Mouse (Mus musculus) adrenal gland, adult 2 months (tissue): ENCODE data around the gene Col8a2. TPM values are rescaled to one million over a fixed set of nuclear protein-coding genes. Genes with fewer than 3 reads are reported as not detected.

ENCODE experiments used
- DNase-seq: peaks from one replicate; pipeline ENCODE4 v3.0.0; 2021
- polyA plus RNA-seq: library from polyadenylated mRNA; depleted of rRNA; stranded (reverse); fragments of >200 nt; gene quantifications from 2 replicates; pipeline ENCODE4 v1.2.3, GENCODE M21; 2012
- total RNA-seq, 2 experiments: library from RNA; stranded (reverse); gene quantifications; 2 replicates each; pipeline ENCODE4 v1.2.3; 2021

Gene Col8a2
- total and polyA plus RNA-seq, 3 experiments: 1.4 to 6.1 (median 1.9) TPM

DNA sequence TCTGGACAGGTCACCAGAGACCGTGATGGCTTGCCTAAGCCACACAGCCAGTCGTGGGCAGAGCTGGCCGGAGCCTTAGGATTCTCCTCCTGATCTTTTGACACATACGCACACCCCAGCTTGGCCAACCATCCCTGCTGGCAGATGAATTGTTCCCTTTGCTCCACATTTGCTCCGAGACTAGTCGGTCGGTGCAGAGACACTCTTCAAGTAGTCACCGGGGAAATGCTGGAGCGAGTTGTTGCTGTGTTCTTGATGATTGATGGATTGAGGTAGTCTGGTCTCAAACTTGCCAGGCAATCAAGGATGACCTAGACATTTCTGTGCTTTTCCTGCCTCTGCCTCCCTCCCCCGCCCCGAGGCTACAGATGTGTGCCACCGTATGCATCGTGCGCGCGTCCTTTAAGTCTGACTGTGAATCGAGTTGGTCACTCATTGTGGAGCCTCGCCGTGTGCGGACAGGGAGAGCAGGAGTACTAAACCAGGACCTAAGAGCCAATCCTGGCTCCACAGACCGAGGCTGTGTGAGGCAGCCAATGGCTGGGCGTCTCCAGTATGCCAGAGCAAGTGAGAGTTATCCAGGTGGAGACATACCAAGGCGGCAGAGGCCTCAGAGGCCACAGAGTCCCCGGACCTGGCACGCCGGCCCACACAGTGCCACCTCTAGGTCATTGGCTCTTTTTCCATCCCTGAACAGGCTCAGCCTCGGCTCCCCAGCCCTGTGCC, 15.2 kb downstream of the Col8a2 start:
- no peak for DNase-seq

DNA sequence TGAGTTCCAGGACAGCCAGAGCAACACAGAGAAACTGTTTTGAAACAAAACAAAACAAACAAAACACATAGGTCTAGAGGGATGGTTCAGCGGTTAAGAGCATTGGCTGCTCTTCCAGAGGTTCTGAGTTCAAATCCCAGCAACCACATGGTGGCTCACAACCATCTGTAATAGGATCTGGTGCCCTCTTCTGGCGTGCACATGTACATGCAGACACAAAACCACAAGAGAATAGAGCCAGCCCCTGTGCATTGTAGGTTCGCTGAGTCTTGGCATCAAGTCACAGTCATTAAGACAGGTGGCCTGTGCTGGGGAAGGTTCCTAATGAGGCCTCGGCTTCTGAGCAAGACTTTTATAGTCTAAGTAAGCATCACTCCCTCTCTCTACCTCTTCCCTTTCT, 17.3 kb downstream of the Col8a2 start:
- no peak for DNase-seq

DNA sequence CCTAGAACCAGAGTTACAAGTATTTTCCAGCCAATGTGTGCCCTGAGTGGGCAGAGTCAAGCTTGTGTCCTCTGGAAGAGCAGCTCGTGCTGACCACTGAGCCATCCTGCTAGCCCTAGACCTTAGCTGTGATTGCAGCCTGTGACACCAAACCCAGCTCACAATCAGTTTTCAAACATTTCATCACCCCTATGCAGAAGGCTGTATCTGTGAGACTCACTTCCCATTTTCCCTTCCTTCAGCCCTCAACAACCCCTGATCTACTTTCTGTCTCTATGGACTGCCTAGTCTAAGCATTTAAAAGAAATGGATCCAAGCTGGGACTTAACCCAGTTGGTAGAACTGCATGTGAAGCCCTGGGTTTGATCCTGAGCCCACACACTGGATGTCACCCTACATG, 18.8 kb downstream of the Col8a2 start:
- no peak for DNase-seq

DNA sequence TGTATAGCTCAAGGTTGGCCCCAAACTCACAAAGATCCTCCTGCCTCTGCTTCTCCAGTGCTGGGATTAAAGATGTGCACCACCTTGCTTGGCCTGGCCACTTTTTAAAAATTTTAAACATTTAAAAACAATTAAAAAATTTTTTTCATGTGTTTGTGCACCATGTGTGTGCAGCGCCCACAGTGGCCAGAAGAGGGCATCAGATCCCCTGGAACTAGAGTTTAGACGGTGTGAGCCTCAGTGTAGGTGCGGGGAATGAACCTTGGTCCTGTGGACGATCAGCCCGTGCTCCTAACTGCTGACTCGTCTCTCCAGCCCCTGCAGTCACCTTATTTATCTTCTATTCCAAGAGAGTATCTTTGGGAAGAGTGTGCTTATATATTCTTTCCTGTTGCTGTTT, 19.5 kb downstream of the Col8a2 start:
- no peak for DNase-seq

DNA sequence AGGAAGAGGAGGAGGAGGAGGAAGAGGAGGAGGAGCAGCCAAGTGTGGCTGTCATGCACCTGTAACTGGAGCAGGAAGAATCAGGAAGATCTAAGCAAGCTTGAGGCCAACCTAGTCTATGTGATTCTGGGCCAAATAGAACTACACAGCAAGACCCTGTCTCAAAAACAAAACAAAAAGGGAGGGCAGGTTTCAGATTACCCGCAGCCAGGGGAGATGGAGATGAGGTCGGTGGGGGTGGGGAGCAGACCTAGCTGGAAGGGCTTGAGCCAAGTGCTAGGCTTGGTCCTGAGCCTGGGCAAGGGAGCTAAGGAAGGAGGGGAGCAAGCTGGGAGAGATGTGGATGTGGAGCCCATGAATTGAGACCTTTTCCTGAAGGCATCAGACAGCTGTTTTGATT, 20.2 kb downstream of the Col8a2 start:
- DNase-seq: no peak

DNA sequence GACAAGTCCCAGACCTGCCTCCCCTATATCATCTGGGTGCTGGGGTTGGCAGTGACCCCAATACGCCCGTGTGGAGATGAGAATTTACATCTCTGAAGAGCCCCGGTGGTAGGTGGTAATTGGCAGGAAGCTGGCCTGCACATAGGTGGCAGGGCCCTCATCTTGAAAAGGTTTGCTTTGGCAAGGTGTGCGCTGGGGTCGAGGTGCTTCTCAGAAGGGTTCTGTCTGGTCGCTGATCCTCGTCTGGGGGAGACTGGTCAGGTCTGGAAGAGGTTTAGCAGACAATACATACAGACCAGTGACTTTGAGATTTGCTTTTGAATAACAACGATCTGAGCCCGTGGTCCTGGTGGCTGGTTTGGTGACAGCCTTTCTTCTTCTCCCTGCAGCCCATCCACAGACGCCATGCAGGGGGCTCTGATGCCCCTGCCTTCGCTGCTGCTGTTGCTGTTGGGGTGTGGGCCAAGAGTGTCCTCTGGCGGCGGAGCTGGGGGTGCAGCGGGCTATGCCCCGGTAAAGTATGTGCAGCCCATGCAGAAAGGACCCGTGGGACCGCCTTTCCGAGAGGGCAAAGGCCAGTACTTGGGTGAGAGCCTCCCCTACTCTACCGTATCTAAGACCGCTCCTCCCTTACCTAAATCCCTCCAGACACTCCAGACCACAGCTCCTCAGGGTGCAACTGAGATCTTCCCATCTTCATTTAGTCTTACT, 22.8 kb downstream of the Col8a2 start:
- peak; percentile 19 for DNase-seq

DNA sequence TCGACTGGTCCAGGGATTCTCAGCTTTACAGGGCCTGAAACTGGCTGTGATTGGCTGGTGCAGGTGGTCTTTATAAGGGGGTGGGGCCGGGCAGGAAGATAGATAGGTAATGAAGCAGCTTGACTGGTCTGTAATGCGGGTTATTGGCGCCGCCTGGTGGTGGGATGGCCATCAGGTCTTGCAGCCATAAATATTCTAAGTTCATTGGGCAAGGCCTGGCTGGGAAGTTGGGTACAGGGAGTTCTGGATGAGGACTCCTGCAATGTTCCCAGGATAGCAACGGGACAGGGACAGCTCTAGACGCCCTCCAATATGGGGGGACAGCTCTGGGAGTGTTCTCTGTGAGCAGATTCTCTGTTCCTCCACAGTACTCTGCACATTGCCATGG, 23.3 kb downstream of the Col8a2 start:
- peak; percentile 84 for DNase-seq

DNA sequence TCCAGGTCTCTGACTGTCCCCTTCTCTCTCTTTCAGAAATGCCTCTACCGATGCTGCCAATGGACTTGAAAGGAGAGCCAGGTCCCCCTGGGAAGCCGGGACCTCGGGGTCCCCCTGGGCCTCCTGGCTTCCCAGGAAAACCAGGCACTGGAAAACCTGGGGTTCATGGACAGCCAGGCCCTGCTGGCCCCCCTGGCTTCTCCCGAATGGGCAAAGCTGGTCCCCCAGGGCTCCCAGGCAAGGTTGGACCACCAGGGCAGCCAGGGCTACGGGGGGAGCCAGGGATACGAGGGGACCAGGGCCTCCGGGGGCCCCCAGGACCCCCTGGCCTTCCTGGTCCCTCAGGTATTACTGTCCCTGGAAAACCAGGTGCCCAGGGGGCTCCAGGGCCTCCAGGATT, 23.8 kb downstream of the Col8a2 start:
- DNase-seq: no peak

DNA sequence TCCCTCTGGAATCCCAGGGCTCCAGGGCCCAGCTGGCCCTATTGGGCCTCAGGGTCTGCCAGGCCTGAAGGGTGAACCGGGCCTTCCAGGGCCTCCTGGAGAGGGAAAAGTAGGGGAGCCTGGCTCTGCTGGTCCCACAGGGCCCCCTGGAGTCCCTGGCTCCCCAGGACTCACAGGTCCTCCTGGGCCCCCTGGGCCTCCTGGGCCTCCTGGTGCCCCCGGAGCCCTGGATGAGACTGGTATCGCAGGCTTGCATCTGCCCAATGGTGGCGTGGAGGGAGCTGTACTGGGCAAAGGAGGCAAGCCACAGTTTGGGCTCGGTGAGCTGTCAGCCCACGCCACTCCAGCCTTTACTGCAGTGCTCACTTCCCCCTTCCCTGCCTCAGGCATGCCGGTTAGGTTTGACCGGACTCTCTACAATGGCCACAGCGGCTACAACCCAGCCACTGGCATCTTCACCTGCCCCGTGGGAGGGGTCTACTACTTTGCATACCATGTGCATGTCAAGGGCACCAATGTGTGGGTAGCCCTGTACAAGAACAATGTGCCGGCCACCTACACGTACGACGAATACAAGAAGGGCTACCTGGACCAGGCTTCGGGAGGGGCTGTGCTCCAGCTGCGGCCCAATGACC, 25.1 kb downstream of the Col8a2 start:
- DNase-seq: no peak

DNA sequence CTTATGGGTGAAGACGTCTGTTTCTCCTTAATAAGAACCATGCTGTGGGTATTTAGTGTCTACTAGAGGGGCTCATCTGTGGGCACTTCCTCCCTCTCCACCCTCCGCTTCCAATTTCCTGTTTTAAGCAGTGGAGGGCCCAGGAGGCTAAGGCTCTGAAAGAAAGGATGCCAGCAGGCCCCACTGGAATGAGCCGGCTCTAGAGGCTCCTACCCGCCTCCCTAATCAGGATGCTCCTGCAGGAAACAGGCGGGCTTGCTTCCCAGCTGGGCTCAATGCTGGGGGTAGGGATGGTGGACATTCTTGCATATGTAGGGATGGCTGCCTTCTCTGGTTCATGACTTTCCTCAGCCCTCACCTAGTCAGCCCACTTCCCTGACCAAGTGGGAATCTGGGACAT, 26.6 kb downstream of the Col8a2 start:
- DNase-seq: no peak

DNA sequence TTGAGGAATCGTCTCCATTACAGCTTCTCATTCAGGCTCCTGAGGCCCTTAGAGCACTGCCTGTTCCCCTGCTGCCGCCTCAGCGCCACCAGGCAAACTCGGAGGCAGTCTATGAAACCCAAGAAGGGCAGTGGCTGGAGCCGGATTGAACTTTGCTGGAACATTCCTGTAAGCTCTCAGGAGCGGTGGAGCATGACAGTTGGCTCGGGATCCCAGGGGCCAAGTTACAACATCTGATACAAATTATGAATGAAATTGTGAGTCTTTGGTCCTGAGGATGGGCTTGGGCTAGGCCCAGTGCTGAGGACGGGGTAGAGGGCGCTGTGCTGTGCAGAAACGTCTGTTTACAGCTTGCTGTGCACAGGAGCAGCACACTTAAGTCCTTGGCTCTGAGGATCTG, 27.8 kb downstream of the Col8a2 start:
- no peak for DNase-seq

DNA sequence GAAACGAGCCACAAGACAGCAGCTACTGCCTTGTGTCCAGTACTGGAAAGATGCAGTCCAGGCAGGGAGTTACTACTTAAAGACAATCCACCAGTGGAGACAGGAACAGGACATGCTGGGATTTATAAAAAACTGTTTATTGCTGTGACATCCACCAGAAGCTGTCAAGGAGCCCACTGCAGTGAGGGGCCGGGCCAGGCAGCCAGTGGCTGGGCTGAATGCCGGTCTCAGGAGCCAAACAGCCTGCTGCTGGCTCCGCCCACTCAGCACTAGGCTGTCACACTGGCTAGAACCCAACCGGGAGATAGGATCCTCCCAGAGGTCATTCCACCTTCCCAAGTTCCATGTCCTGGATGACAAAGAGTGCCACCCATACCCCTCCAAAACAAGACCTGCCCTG, 29.3 kb downstream of the Col8a2 start:
- peak; percentile 40 for DNase-seq

DNA sequence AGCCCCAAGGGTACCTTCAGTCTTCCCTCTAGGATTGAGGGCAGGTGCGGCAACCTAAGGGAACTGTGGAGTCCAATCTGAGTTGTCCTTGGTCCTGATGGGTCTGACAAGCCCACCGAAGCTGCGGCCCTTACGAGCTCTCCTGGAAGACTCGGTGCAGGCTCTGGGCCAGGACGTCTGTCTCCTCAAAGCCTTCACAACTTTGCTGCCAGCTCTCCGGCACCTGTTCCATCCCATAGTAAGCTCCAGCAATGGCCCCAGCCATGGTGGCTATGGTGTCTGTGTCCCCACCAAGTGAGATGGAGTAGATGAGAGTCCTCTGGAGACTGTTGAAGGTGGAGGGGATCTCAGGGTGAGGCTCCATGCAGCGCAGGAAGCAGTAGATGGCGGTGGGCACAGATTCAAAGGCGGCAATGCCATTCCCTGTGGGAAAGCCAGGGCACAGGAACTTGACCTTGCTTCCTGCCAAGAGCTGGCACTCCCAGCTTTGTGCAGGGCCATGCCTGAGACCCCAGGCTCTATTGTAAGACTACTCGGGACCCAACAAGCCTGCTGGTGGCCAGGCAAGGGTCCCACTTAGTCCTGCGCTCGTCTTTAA, 29.9 kb downstream of the Col8a2 start:
- no peak for DNase-seq

DNA sequence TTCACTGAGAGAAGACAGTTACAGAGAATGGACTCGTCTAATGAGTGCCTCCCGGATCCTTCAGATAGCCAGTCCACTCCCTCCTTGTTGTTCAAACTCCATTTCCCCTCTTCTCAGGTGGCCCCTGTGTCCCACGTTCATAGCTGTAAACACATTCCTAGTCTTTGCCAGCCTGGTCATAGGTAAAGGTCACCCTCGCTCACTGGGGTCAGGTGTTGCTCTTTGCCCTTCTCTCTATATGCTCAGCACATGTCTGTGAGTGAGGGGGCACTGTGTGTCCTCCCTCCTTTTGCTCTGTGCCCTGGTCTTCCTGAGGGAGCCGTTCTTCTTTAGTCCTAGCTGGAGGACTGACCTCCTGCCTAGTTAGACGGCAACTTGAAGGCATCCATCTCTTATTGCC, 33.2 kb downstream of the Col8a2 start:
- no peak for DNase-seq

DNA sequence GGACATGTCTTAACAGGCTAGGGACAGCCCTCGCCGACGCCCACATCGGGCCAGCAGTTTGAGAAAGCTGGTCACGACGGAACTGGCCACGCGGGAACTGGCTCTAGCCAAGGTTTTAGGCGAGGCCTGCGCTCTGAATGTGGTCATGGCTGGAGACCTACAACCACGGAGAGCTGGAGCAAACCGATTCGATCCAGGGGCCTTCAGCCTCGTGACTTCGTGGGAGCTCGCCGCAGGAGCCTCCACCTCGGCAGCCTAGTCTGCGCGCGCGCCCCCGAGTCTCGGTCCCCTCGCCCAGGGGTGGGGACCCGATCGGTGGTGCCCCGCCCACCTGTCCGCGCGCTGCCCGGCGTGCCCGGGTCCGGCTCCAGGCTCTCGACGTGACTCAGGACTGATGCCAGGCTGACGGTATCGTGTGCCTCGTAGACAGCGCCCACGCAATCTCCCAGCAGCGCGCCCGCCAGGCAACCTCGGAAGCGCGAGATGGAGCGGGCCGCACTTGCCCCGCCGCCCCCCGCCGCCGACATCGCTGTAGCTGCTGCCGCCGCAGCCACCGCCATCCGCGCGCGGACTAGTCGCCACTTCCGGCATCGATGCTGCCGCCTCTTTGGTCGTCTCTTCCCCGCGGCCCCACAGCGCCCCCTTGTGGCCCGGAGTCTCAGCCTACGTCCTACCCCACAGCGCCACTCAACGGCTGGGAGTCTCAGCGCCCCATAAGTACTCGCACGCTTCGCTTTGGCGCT, 34.7 kb downstream of the Col8a2 start, which contains the start of gene Adprhl2:
Adprhl2 (minus strand) TSS at position 593 of the 743 bp plus-strand sequence.
- DNase-seq: peak; percentile 98

DNA sequence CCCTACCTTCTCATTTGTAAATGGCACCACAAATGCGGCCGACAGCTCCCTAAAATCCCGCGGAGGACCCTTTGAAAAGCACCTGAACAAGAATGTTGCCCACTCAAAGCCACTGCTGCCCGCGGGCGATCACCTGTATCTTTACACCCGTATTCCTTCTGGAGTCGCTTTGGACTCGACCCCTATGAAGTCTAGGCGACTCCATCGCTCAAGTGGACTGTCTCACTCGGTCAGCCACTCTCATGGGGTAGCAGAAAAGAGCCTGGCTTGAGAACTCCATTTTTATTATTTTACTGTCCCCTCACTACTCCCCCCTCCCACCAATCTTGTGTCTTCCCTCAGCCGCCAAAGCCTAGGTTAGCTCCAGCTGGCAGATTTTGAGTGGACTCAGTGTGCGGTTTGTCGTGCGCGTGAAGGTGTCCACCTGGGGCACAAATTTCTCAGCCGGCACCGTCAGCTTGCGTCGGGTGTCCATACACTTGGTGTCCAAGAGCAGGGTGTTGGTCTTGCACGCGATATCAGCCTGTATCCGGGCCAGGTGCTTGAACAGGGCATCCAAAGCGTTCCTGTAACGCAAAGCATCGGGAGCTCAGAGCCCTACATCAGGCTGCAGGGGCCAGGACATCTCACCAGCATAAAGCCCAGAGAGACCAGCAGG, 35.4 kb downstream of the Col8a2 start:
- DNase-seq: no peak

DNA sequence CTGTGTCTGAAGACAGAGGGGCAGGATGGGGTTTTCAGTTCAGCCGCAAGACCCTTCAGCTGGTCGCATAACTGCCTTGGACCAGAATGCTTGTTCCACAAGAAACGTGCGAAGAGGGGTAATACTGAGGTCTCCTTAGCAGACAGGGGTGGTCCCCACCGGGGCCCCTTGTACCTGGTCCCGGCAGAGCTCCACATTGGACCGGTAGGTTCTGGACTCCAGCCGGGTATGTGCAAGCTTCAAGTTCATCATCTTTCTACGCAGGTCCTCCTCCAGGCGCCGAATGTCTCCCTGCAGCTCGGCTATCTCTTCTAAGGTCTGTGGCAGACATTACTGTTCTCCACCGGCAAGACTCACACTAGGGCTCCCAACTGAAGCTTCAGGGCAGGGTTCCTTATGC, 36.1 kb downstream of the Col8a2 start:
- DNase-seq: no peak

DNA sequence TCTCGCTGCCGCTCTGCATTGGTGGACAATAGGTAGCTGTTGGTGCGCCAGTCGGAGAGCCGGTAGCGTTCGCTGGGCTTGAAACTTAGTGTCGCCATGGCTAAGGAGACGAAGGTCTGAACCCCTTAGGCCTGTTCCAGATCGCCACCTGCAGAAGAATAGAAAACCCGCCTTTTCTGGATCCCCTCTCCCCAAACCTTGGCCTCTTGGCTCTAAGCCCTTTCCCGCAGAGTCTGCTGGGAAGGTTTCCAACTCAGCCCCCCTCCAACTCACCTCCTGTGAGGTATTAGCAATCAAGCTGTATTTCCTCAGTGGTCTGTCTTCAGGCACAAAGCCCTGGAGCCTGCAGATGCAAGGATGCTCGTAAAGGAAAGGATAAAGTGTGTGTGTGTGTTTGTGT, 38.3 kb downstream of the Col8a2 start:
- no peak for DNase-seq

DNA sequence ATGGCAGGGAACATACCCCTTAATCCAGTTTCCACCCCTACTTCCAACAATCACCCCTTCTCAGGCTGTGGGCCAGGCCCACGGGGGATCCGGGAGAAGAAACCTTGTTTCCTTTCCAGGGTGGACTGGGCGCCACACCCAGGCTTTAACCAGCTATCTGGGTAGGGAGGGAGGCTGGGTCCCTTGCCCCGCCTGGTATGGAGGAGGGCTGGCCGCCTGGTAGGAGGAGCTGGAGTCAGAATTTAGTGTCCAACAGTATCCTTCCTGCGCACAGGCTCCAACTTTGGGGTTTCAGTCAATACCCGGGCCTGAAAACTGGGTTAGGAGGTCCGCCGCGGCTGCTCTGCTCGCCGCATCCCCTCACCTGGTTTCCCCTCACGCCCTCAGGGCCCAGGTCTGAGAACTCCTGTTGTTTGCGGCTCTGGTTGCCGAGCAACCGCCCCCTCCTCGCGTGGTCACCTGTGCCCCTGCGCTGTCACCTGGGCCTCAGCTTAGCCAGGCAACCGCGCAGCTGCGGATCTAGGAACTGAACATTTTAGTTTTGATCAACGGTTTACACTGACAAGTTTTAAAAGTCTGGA, 38.8 kb downstream of the Col8a2 start, which contains the start of gene Tekt2:
Tekt2 (minus strand) TSS at position 408 of the 581 bp plus-strand sequence.
- no peak for DNase-seq

DNA sequence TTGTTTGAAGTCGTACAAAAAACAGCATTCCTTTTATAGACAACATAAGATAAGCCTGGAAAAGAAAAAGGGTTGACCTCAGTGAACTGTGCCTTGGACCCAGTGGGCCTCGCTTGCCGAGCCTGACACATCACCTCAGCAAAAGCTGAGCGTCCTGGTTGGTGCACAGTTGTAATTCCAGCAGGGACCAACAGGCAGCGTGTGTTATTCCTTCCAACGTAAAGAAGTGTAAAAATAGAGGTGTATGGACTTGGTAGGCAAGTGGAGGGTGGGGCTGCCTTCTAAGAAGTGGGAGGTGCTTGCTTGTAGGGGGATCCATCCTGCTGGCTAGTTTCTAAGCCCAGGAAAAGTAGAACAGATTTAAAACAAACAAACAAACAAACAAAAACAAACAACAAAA, 39.4 kb downstream of the Col8a2 start:
- no peak for DNase-seq

DNA sequence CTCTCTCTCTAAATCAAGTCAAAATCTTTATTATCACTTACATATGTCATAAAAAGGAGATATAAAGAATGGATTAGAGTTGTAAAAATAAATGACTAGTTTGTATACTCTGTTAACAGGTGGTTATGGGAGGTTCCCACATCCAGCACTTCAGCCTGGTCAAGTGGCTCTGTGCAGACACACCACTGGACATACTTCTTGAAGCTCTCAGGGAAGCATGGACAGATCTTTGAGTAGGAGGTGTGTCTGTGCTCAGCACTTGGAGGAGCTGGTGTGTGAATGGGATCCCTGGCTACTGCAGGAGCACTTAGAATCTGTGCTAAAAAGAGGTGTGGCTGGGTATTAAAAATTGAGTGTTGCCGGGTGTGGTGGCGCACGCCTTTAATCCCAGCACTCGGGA, 43.7 kb downstream of the Col8a2 start:
- no peak for DNase-seq
